Mouse (Mus musculus) CH12.LX (cell line): ENCODE results near the gene Syne3. TPM values are rescaled to one million over a fixed set of nuclear protein-coding genes. Genes with fewer than 3 reads are reported as not detected.

Experiments
- DNase-seq: peaks from one replicate; pipeline ENCODE4 v3.0.0-alpha.2; 2013; ENCODE audit errors: extremely low read depth
- H3K27ac ChIP-seq: 2 replicates; pipeline ENCODE4 v1.5.1; 2012; ENCODE audit warnings: low read depth, mild to moderate bottlenecking, control low read depth, moderate library complexity; ENCODE audit not compliant: insufficient read depth
- H3K27me3 ChIP-seq: replicated peaks from 2 replicates; pipeline ENCODE3; 2012; ENCODE audit warnings: inconsistent platforms
- H3K36me3 ChIP-seq, 2 experiments: replicated peaks in 1 of 2; 2 replicates each; pipeline versions ENCODE3 to v1.6.1; 2012; ENCODE audit warnings: inconsistent platforms in 1 of 2, low read length in 1 of 2, mild to moderate bottlenecking in 1 of 2, mixed read lengths in 1 of 2, moderate library complexity in 1 of 2; ENCODE audit not compliant: control insufficient read depth in 1 of 2, insufficient read depth in 1 of 2
- H3K4me1 ChIP-seq, 2 experiments: 2 replicates each; pipeline ENCODE4 v1.6.1; 2012; ENCODE audit warnings: inconsistent platforms in 1 of 2, moderate library complexity in 1 of 2; ENCODE audit not compliant: insufficient read depth in 2 of 2, control insufficient read depth in 1 of 2
- H3K4me2 ChIP-seq: 2 replicates; pipeline ENCODE4 v1.6.1; 2012; ENCODE audit warnings: low read depth, mild to moderate bottlenecking, control low read depth; ENCODE audit not compliant: poor library complexity, insufficient read depth, severe bottlenecking
- H3K4me3 ChIP-seq, 3 experiments: fragments of 150-350 bp in 1 of 3; sonication (generic) in 1 of 3; replicated peaks in 1 of 3; 2 replicates each; pipeline versions ENCODE3 to v1.5.1; 2011 to 2012; ENCODE audit warnings: low read depth in 2 of 3, low read length in 2 of 3, mild to moderate bottlenecking in 2 of 3, moderate library complexity in 2 of 3, control low read depth in 1 of 3, improper control_type of control experiment in 1 of 3, inconsistent platforms in 1 of 3, mixed read lengths in 1 of 3; ENCODE audit not compliant: poor library complexity in 1 of 3
- H3K79me2 ChIP-seq: replicated peaks from 2 replicates; pipeline ENCODE4 v1.6.1; 2012; ENCODE audit warnings: mild to moderate bottlenecking, moderate library complexity; ENCODE audit not compliant: control insufficient read depth, poor library complexity, insufficient read depth, severe bottlenecking; ENCODE audit errors: extremely low read depth
- H3K9ac ChIP-seq: 2 replicates; pipeline ENCODE4 v1.6.1; 2012; ENCODE audit warnings: low read depth, mild to moderate bottlenecking, control low read depth, moderate library complexity; ENCODE audit not compliant: insufficient read depth
- H3K9me3 ChIP-seq: replicated peaks from 2 replicates; pipeline ENCODE3; 2012; ENCODE audit warnings: low read length, inconsistent platforms, mixed read lengths
- BHLHE40 ChIP-seq: IDR thresholded peaks from 2 replicates; pipeline ENCODE4 v1.6.1; 2011; ENCODE audit warnings: mild to moderate bottlenecking, low read depth, low read length, improper control_type of control experiment
- CHD2 ChIP-seq: IDR thresholded peaks from 2 replicates; pipeline ENCODE4 v1.6.1; 2011; ENCODE audit warnings: low read length, improper control_type of control experiment
- EP300 ChIP-seq: IDR thresholded peaks from 2 replicates; pipeline ENCODE4 v1.6.1; 2011; ENCODE audit warnings: low read length, improper control_type of control experiment
- GABPA ChIP-seq: IDR thresholded peaks from 2 replicates; pipeline ENCODE4 v1.6.1; 2012; ENCODE audit warnings: low read depth, low read length, improper control_type of control experiment, inconsistent platforms; ENCODE audit not compliant: insufficient replicate concordance
- JUND ChIP-seq: conservative IDR thresholded peaks from 2 replicates; pipeline ENCODE4 v1.6.1; 2011; ENCODE audit warnings: low read depth, low read length, improper control_type of control experiment
- MAFK ChIP-seq: IDR thresholded peaks from 2 replicates; pipeline ENCODE4 v1.6.1; 2011; ENCODE audit warnings: low read length, improper control_type of control experiment; ENCODE audit not compliant: insufficient replicate concordance
- POLR2AphosphoS2 ChIP-seq: IDR thresholded peaks from 2 replicates; pipeline ENCODE4 v1.6.1; 2011; ENCODE audit warnings: low read depth, low read length, improper control_type of control experiment
- RAD21 ChIP-seq: IDR thresholded peaks from 2 replicates; pipeline ENCODE4 v1.6.1; 2011; ENCODE audit warnings: low read depth, mild to moderate bottlenecking, low read length, improper control_type of control experiment, moderate library complexity
- RCOR1 ChIP-seq: conservative IDR thresholded peaks from 2 replicates; pipeline ENCODE4 v1.6.1; 2012; ENCODE audit warnings: low read depth, mild to moderate bottlenecking, inconsistent platforms, low read length, improper control_type of control experiment
- SMC3 ChIP-seq: IDR thresholded peaks from 2 replicates; pipeline ENCODE4 v1.6.1; 2011; ENCODE audit warnings: low read depth, low read length, improper control_type of control experiment
- TBP ChIP-seq: conservative IDR thresholded peaks from 2 replicates; pipeline ENCODE4 v1.6.1; 2011; ENCODE audit warnings: low read depth, low read length, improper control_type of control experiment
- dilution Hi-C: fragments of 300-500 bp; cut with MboI; formaldehyde crosslinking; loops from 2 replicates; pipeline ENCODE4 v1.14.3; 2020; ENCODE audit warnings: low sequenced_read_pairs; ENCODE audit not compliant: extremely low pct_unique_long_range_greater_than_20kb, extremely low pct_ligation_motif_present
- in situ Hi-C: fragments of 300-500 bp; cut with MboI; formaldehyde crosslinking; loops from 3 replicates; pipeline ENCODE4 v1.14.3; 2019; ENCODE audit warnings: low sequenced_read_pairs, low pct_ligation_motif_present, low pct_unique_long_range_greater_than_20kb, mixed read lengths
- polyA plus RNA-seq: library from polyadenylated mRNA; unstranded; fragments of >175 nt; gene quantifications from 2 replicates; pipeline ENCODE4 v1.2.1, GENCODE M21; 2012; ENCODE audit warnings: low read depth; ENCODE audit not compliant: insufficient read length
- total RNA-seq, 2 experiments: library from RNA; depleted of rRNA; stranded (reverse); fragments of 300-350 nt in 1 of 2; fragments of >200 nt in 1 of 2; gene quantifications; 2 replicates each; pipeline ENCODE4 v1.2.3; 2012 to 2014

The Syne3 gene
- total and polyA plus RNA-seq, 3 experiments: 5.3 to 18.7 (median 7.3) TPM

DNA sequence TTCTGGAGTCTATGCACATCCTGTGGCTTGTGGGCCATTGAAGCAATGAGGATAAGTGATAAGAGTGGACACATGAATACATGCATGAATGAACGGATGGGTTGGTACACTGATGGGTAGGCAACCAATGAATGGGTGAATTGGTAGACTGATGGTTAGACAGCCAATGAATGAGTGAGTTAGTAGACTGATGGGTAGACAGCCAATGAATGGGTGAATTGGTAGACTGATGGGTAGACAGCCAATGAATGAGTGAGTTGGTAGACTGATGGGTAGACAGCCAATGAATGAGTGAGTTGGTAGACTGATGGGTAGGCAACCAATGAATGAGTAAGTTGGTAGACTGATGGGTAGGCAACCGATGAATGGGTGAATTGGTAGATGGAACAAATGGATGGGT lies 91.7 kb downstream of the Syne3 start:
- Histone ChIP-seq H3K4me3 (no peak overlapping the region), H3K4me1 (peaks cover 2 to 4% of the 10 kb centered on the region in 2 experiments; a peak in 2 of 4 replicates), H3K27me3 (peaks cover 31% of the 10 kb centered on the region), H3K27ac (no peak overlapping the region), H3K36me3 (no peaks in the 10 kb centered on the region), H3K79me2 (no peaks in the 10 kb centered on the region), H3K4me2 (no peak overlapping the region), H3K9me3 (peaks cover 3% of the 10 kb centered on the region), H3K9ac (no peak overlapping the region)
- in situ Hi-C loops: no loop called here
- DNase-seq: peak; percentile 19
- dilution Hi-C loops: no loop called here
- peak; percentile 89 for TF ChIP-seq CHD2
- TF ChIP-seq BHLHE40: no peak

DNA sequence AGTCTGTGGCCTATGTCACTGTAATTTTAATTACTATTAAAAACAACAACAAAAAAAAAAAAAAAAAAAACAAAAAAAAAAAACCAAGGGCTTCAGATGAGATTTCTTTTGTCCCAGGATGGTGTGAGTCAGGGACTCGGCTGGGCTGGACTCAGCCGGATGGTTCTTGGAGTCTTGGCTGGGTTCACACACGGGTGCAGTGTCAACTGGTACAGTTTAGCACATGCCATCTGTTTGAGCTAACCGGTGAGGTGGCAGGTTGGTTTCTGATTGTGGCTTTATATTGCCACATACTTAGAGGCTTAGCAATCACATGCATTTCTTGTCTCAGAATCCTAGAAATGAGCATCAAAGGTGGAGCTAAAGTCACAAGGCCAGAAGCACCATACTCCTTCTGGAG lies 92.3 kb downstream of the Syne3 start:
- dilution Hi-C loops: no loop called here
- TF ChIP-seq EP300 (no peak), TBP (no peak), POLR2AphosphoS2 (no peak), RCOR1 (no peak), MAFK (no peak), JUND (no peak), SMC3 (no peak)
- Histone ChIP-seq H3K27ac (no peak overlapping the region), H3K27me3 (peaks cover 38% of the 10 kb centered on the region), H3K4me1 (peaks cover 4 to 6% of the 10 kb centered on the region in 2 experiments; a peak in 2 of 4 replicates), H3K79me2 (no peaks in the 10 kb centered on the region), H3K4me2 (no peak overlapping the region), H3K9ac (no peak overlapping the region), H3K36me3 (no peaks in the 10 kb centered on the region), H3K9me3 (peaks cover 3% of the 10 kb centered on the region), H3K4me3 (no peak overlapping the region)
- DNase-seq: no peak
- in situ Hi-C loops: no loop called here

DNA sequence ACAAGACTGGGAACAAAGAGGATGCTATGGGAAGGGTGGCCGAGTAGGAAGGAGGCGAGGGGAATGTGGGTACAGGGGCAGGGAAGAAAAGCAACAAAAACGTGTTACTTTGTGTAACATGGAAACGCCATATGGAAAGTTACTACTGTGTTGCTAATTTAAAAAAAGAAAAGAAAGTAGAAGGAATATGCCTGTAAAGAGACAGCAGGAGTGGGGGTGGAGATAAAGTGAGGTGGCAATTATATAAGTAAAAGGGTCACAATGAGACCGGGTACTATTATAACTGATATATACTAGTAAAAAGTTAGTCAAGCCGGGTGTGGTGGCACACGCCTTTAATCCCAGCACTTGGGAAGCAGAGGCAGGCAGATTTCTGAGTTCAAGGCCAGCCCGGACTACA lies 92.8 kb downstream of the Syne3 start:
- dilution Hi-C loops: no loop called here
- Histone ChIP-seq H3K27ac (no peak overlapping the region), H3K4me3 (no peak overlapping the region), H3K9me3 (peaks cover 3% of the 10 kb centered on the region), H3K27me3 (peaks cover 43% of the 10 kb centered on the region), H3K36me3 (no peaks in the 10 kb centered on the region), H3K4me2 (no peak overlapping the region), H3K9ac (no peak overlapping the region), H3K79me2 (no peaks in the 10 kb centered on the region), H3K4me1 (peaks cover 4 to 6% of the 10 kb centered on the region in 2 experiments; a peak in 2 of 4 replicates)
- DNase-seq: no peak
- in situ Hi-C loops: no loop called here
- TF ChIP-seq RAD21: no peak
- no peak for TF ChIP-seq GABPA
